ENCODE assay signal across 8 mouse cellular contexts in genomic region chr6:90369725-90370553, GRCm38 (mm10). TPM values are rescaled to one million over a fixed set of nuclear protein-coding genes. Genes with fewer than 3 reads are reported as not detected.
A peak's percentile ranks its signal among the peaks of the same experiment; 100 is the strongest.
DNase-seq lines count a peak whose midpoint lies in the region; ATAC-seq lines count a peak whose summit lies in the region.

No protein-coding gene starts in this region.

- H3K27ac ChIP-seq in kidney, embryonic 16.5 days (ENCODE audit: low read length), result peak overlapping the region; percentile 84
- H3K27ac ChIP-seq in liver, embryonic 15.5 days (replicated peaks), result peak overlapping the region; percentile 77
- H3K27ac ChIP-seq in neural tube, embryonic 12.5 days, result peak overlapping the region; percentile 57

- H3K4me3 ChIP-seq in kidney, embryonic 16.5 days (ENCODE audit: low read length), result peak overlapping the region; percentile 75
- H3K4me3 ChIP-seq in liver, embryonic 15.5 days (replicated peaks), result peak overlapping the region; percentile 85
- peak overlapping the region; percentile 96 for H3K4me3 ChIP-seq in neural tube, embryonic 12.5 days

- no peaks in the 10 kb centered on the region for H3K9me3 ChIP-seq in kidney, embryonic 16.5 days (ENCODE audit: low read length)
- no peaks in the 10 kb centered on the region for H3K9me3 ChIP-seq in liver, embryonic 15.5 days (replicated peaks)
- H3K9me3 ChIP-seq in neural tube, embryonic 12.5 days, result no peaks in the 10 kb centered on the region

- H3K9ac ChIP-seq in kidney, embryonic 16.5 days (replicated peaks; ENCODE audit: low read length), result peak overlapping the region; percentile 91
- peak overlapping the region; percentile 75 for H3K9ac ChIP-seq in liver, embryonic 15.5 days
- H3K9ac ChIP-seq in neural tube, embryonic 12.5 days, result peak overlapping the region; percentile 88

- peak; percentile 40 for ATAC-seq in granulocyte monocyte progenitor cell, adult 5-6 weeks (replicated peaks; ENCODE audit: poor library complexity, severe bottlenecking)
- peak; percentile 78 for ATAC-seq in kidney, embryonic 16.5 days (ENCODE audit: low FRiP score, low TSS enrichment)
- peak; percentile 62 for ATAC-seq in liver, embryonic 15.5 days (ENCODE audit: insufficient read depth)
- peak; percentile 78 for ATAC-seq in neural tube, embryonic 12.5 days (ENCODE audit: low FRiP score, low read depth)

- DNase-seq in spleen, adult 18-20 months, result peak; percentile 9 to 33
- no peak for DNase-seq in spleen, adult 12 weeks (ENCODE audit: low spot score)
- peak; percentile 72 to 74 for DNase-seq in cerebellum, postnatal 25 days
- DNase-seq in thymus, postnatal 0 days (ENCODE audit: low spot score), result peak; percentile 48

- H3K27me3 ChIP-seq in kidney, embryonic 16.5 days (ENCODE audit: insufficient read depth, low read length), result no peaks in the 10 kb centered on the region
- no peaks in the 10 kb centered on the region for H3K27me3 ChIP-seq in liver, embryonic 15.5 days
- H3K27me3 ChIP-seq in neural tube, embryonic 12.5 days (replicated peaks), result no peaks in the 10 kb centered on the region

- peaks cover 22% of the 10 kb centered on the region for H3K4me1 ChIP-seq in kidney, embryonic 16.5 days (ENCODE audit: insufficient read depth, low read length)
- H3K4me1 ChIP-seq in liver, embryonic 15.5 days (replicated peaks), result peaks cover 50% of the 10 kb centered on the region
- H3K4me1 ChIP-seq in neural tube, embryonic 12.5 days, result peaks cover 22% of the 10 kb centered on the region

- H3K36me3 ChIP-seq in kidney, embryonic 16.5 days (ENCODE audit: insufficient read depth, low read length), result peaks cover 21% of the 10 kb centered on the region
- peaks cover 23% of the 10 kb centered on the region for H3K36me3 ChIP-seq in liver, embryonic 15.5 days (replicated peaks)
- H3K36me3 ChIP-seq in neural tube, embryonic 12.5 days, result peaks cover 25% of the 10 kb centered on the region

- peak overlapping the region; percentile 98 for H3K4me2 ChIP-seq in kidney, embryonic 16.5 days (replicated peaks; ENCODE audit: low read depth, low read length)
- peak overlapping the region; percentile 84 for H3K4me2 ChIP-seq in liver, embryonic 15.5 days
- H3K4me2 ChIP-seq in neural tube, embryonic 12.5 days (replicated peaks), result peak overlapping the region; percentile 98

- WGBS in kidney, embryonic 16.5 days, result under 1% methylated on average over 86 of the region's 98 CpGs
- whole genome bisulfite sequencing in liver, embryonic 15.5 days (ENCODE audit: insufficient replicate concordance), result under 1% methylated on average over 90 of the region's 98 CpGs
- under 1% methylated on average over 93 of the region's 98 CpGs for WGBS in neural tube, embryonic 12.5 days

RNA-seq across cellular contexts. Expression of gene Zxdc, which starts 0.6 kb away (rescaled TPM):
- total RNA-seq in granulocyte monocyte progenitor cell, adult 5-6 weeks (2014; fragmentation: Nextera tagmentation), result 13.3 and 14.0 TPM in 2 replicates
- 11.5 and 12.6 TPM in 2 replicates for total RNA-seq in granulocyte monocyte progenitor cell, adult 5-6 weeks (2017)
- polyA plus RNA-seq in kidney, embryonic 16.5 days (2015; fragmentation: Nextera tagmentation; extraction: Ambion mirVana), result 6.4 and 7.5 TPM in 2 replicates
- polyA plus RNA-seq in liver, embryonic 15.5 days (2015; fragmentation: Nextera tagmentation; extraction: Ambion mirVana), result 2.9 and 3.0 TPM in 2 replicates
- polyA plus RNA-seq in neural tube, embryonic 12.5 days (2016; fragmentation: Nextera tagmentation; extraction: Ambion mirVana), result 13.0 and 13.3 TPM in 2 replicates
- polyA plus RNA-seq in thymus, postnatal 0 days (2015; fragmentation: Nextera tagmentation; extraction: Ambion mirVana), result 7.2 and 8.1 TPM in 2 replicates

RNA-seq across cellular contexts. Expression of gene Uroc1, which starts 36.9 kb away (rescaled TPM):
- not detected in 2 replicates for total RNA-seq in granulocyte monocyte progenitor cell, adult 5-6 weeks (2014; fragmentation: Nextera tagmentation)
- not detected in 2 replicates for total RNA-seq in granulocyte monocyte progenitor cell, adult 5-6 weeks (2017)
- polyA plus RNA-seq in kidney, embryonic 16.5 days (2015; fragmentation: Nextera tagmentation; extraction: Ambion mirVana), result 0.15 and 0.19 TPM in 2 replicates
- polyA plus RNA-seq in liver, embryonic 15.5 days (2015; fragmentation: Nextera tagmentation; extraction: Ambion mirVana), result 23.2 and 28.9 TPM in 2 replicates
- polyA plus RNA-seq in neural tube, embryonic 12.5 days (2016; fragmentation: Nextera tagmentation; extraction: Ambion mirVana), result not detected in 2 replicates
- 0.05 TPM in 1 of 2 replicates, not detected in the other for polyA plus RNA-seq in thymus, postnatal 0 days (2015; fragmentation: Nextera tagmentation; extraction: Ambion mirVana)

RNA-seq across cellular contexts. Expression of gene Chst13, which starts 45.0 kb away (rescaled TPM):
- 11.5 and 16.0 TPM in 2 replicates for total RNA-seq in granulocyte monocyte progenitor cell, adult 5-6 weeks (2014; fragmentation: Nextera tagmentation)
- total RNA-seq in granulocyte monocyte progenitor cell, adult 5-6 weeks (2017), result 15.9 and 19.9 TPM in 2 replicates
- polyA plus RNA-seq in kidney, embryonic 16.5 days (2015; fragmentation: Nextera tagmentation; extraction: Ambion mirVana), result 5.8 and 6.7 TPM in 2 replicates
- polyA plus RNA-seq in liver, embryonic 15.5 days (2015; fragmentation: Nextera tagmentation; extraction: Ambion mirVana), result 13.9 and 15.1 TPM in 2 replicates
- not detected in 2 replicates for polyA plus RNA-seq in neural tube, embryonic 12.5 days (2016; fragmentation: Nextera tagmentation; extraction: Ambion mirVana)
- polyA plus RNA-seq in thymus, postnatal 0 days (2015; fragmentation: Nextera tagmentation; extraction: Ambion mirVana), result 0.13 TPM in 1 of 2 replicates, not detected in the other

RNA-seq across cellular contexts. Expression of gene Cfap100, which starts 58.7 kb away (rescaled TPM):
- total RNA-seq in granulocyte monocyte progenitor cell, adult 5-6 weeks (2014; fragmentation: Nextera tagmentation), result not detected in 2 replicates
- not detected in 2 replicates for total RNA-seq in granulocyte monocyte progenitor cell, adult 5-6 weeks (2017)
- polyA plus RNA-seq in kidney, embryonic 16.5 days (2015; fragmentation: Nextera tagmentation; extraction: Ambion mirVana), result 0.49 and 0.62 TPM in 2 replicates
- polyA plus RNA-seq in liver, embryonic 15.5 days (2015; fragmentation: Nextera tagmentation; extraction: Ambion mirVana), result 0.08 TPM in 1 of 2 replicates, not detected in the other
- 2.1 and 2.9 TPM in 2 replicates for polyA plus RNA-seq in neural tube, embryonic 12.5 days (2016; fragmentation: Nextera tagmentation; extraction: Ambion mirVana)
- 0.27 and 0.62 TPM in 2 replicates for polyA plus RNA-seq in thymus, postnatal 0 days (2015; fragmentation: Nextera tagmentation; extraction: Ambion mirVana)

Comparison
In these comparisons a context has a peak if more than half of its experiments do, and no peak if none do; other contexts are left out.
1. RNA of gene Uroc1, which starts 36.9 kb away (polyA plus RNA-seq): 23.2 to 28.9 TPM in liver, embryonic 15.5 days; 0.15 to 0.19 TPM in kidney, embryonic 16.5 days, 0.05 TPM in thymus, postnatal 0 days and not detected in neural tube, embryonic 12.5 days; every median in the first group is over 10 times any median in the second.
2. Peak in every context shown above with its lines, with median percentiles within 50 percentile points of each other: ATAC-seq, H3K27ac ChIP-seq, H3K4me2 ChIP-seq, H3K4me3 ChIP-seq and H3K9ac ChIP-seq.